Mouse (Mus musculus): ENCODE results near the gene Anp32a. TPM values are rescaled to one million over a fixed set of nuclear protein-coding genes. Genes with fewer than 3 reads are reported as not detected.

The Anp32a gene
- polyA plus RNA-seq, 1 experiment from 2014 or later, result 223 TPM

GRCm38 (mm10) chr9:62426531-62426930, 85.4 kb downstream of the Anp32a start:
- Histone ChIP-seq H3K9me3 (no peaks in the 10 kb centered on the region), H3K9ac (no peak overlapping the region), H3K4me1 (peaks cover under 1% of the 10 kb centered on the region), H3K36me3 (replicated peaks) (peaks cover 80% of the 10 kb centered on the region), H3K4me3 (replicated peaks) (no peak overlapping the region), H3K4me2 (no peak overlapping the region), H3K27ac (no peak overlapping the region), H3K27me3 (no peaks in the 10 kb centered on the region)
- ATAC-seq (ENCODE audit: low FRiP score), result no peak
- WGBS, result 92% methylated on average over 6 of the region's 6 CpGs

DNA sequence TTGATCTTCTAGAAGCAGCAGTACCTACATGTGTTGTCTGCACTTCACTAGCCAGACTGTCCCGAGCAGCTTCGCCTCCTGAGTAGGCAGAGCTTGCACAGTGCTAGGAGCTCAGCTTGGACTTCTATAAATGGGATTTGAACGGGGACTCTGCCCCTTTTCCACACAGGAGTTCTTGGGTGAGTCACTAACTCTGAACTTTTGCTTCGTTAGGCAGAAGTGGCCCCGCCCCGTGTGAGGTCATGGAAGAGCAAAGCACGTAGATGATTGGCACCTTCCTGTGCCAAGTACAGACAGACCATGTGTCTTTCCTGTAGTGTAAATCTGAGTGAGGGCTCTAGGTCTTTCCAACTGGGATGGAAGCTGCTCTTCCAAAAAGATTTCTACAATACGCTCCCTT, 85.9 kb downstream of the Anp32a start:
- 78% methylated on average over 8 of the region's 8 CpGs for WGBS
- Histone ChIP-seq H3K27ac (no peak overlapping the region), H3K9me3 (no peaks in the 10 kb centered on the region), H3K4me1 (no peaks in the 10 kb centered on the region), H3K9ac (no peak overlapping the region), H3K27me3 (no peaks in the 10 kb centered on the region), H3K4me2 (no peak overlapping the region), H3K36me3 (replicated peaks) (peaks cover 81% of the 10 kb centered on the region), H3K4me3 (replicated peaks) (no peak overlapping the region)
- no peak for ATAC-seq (ENCODE audit: low FRiP score)

Other genes with a start within 250 kb of the Anp32a start
- 17.9 and 19.6 TPM in 2 replicates for gene Glce, start 218.6 kb upstream of the Anp32a start, polyA plus RNA-seq (2016; fragmentation: Nextera tagmentation; extraction: Ambion mirVana)
- not detected in 2 replicates for gene Spesp1, start 59.1 kb upstream of the Anp32a start, polyA plus RNA-seq (2016; fragmentation: Nextera tagmentation; extraction: Ambion mirVana)
- gene Coro2b, start 195.8 kb downstream of the Anp32a start, polyA plus RNA-seq (2016; fragmentation: Nextera tagmentation; extraction: Ambion mirVana), result 37.6 and 38.1 TPM in 2 replicates

Data from forebrain, embryonic 12.5 days (tissue).